Mouse (Mus musculus) 3134 (cell line): ENCODE results near the gene Os9.
A peak's percentile ranks its signal among the peaks of the same experiment; 100 is the strongest.
"Not testable (repeated sequence)": the region's sequence is repeated elsewhere in the genome, so short reads cannot be mapped to it uniquely, and the experiment has no call there.

Experiments used
- DNase-seq: peaks from one replicate; pipeline ENCODE4 v3.0.0-alpha.2; 2011; ENCODE audit warnings: low spot score; ENCODE audit not compliant: insufficient read length; ENCODE audit errors: extremely low read depth

Os9 gene

DNA sequence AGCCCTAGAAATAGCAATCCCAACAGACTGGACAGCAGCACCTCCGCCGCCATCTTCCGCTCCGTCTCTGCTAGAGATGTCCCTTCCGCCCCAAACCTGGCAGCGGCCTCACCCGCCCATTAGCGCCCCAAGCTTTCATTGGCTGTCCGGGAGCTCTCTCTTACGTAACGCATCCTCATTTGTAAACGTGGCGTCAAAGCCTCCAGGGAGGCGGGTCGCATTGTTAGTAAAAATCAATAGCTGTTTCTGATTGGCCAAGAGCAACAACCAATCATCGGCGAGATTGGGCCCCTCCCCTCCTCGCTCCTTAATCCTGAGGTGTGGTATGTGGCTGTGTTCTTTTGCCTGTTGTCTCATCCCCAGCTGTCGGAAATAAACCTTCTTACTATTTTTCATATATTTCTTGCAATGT lies at the start of gene Os9:
Os9 (minus strand) TSS at position 66 of the 412 bp plus-strand sequence.
- DNase-seq = peak; percentile 89

DNA sequence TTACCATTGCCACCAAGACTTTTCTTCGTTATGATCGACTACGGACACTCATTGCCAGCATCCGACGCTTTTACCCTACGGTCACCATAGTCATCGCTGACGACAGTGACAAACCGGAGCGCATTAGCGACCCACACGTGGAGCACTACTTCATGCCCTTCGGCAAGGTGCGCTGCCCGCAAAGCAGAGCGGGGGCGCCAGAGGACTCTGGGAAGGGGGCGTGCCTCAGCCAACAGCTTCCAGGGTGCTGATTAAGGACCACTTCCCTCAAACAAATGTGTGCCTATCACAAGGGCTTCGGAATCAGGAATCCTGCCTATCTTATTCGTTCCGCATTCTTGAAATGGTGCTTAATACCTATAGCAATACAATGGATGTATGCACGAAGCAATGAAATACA lies 49.1 kb upstream of the Os9 start:
- no peak for DNase-seq

DNA sequence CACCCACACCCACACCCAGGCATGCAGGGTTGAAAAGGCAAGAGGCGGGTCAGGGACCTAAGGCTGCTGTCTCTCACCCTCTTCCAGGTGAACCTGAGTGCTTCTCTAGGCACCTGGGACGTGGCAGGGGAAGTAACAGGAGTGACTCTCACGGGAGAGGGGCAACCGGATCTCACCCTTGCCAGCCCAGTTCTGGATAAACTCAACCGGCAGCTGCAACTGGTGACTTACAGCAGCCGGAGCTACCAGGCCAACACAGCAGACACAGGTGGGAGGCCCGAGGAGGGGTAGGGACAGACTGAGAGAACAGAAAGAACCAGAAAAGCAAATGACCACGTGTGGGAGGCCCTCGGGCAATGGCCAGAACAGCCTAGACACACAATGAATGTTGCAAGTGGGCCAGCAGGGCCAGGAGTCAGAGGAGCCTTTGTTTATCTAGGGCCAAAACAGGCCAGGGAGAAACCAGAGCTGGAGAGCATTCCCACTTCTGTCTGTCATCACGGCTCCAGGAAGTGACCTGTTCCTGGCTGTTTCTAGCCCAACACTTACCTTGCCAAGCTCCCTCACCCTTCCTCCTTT lies 46.8 kb upstream of the Os9 start:
- DNase-seq = no peak

GRCm38 (mm10) chr10:127166771-127167613 lies 46.1 kb upstream of the Os9 start:
- no peak for DNase-seq

DNA sequence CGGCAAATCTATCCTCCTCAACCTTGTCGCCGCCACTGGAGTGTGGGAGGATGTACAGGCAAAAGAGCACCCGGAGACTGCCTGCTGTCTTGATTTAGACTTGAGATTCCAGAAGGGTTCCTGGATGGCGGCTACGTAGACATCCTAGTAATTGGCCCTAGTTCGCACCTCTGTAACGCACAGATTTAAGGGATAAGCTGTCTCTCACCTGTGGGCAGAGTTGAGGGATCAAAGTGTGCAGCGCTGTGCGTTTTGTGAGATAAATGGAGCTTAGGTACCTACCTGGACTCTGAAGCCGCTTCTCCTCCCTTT lies 45.4 kb upstream of the Os9 start:
- DNase-seq = no peak

DNA sequence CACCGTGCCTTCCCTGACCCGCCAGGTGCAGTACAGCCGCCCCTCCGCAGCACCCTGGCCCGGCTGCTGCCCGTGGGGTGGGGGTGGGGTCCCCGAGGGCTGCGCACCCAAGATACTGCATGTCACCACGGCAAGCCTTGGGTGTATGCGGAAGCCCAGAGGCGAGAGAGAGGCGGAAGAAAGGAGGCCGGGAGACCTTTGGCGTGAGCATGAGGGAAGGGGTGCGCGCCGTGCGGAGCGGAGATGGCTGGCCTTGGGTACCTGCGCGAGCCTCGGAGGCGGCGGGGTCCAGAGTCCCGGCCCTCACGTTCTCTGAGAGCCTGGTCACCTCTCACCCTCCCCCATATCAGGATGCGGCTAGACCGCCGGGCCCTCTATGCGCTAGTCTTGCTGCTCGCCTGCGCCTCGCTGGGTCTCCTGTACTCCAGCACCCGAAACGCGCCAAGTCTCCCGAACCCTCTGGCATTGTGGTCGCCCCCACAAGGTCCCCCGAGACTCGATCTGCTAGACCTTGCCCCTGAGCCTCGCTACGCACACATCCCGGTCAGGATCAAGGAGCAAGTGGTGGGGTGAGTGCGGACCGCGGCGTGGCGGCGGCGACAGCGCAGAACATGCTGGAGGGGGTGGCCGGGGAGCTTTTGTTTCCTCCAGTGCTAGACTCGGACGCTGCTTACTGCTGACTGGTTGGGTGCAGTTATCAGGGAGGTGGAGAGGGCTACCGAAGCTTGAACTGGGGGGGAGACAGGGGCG lies 44.9 kb upstream of the Os9 start:
- DNase-seq = peak; percentile 77

- DNase-seq = no peak
Observed at GRCm38 (mm10) chr10:127165354-127165653, 44.4 kb upstream of the Os9 start.

GRCm38 (mm10) chr10:127164631-127165353 lies 43.9 kb upstream of the Os9 start, which contains the start of gene B4galnt1:
Gene B4galnt1, plus strand, starts transcription at chr10:127165225.
- peak; percentile 87 for DNase-seq

GRCm38 (mm10) chr10:127164190-127164589 lies 43.3 kb upstream of the Os9 start:
- no peak for DNase-seq

GRCm38 (mm10) chr10:127162771-127163261 lies 41.9 kb upstream of the Os9 start:
- DNase-seq = not testable (repeated sequence)

DNA sequence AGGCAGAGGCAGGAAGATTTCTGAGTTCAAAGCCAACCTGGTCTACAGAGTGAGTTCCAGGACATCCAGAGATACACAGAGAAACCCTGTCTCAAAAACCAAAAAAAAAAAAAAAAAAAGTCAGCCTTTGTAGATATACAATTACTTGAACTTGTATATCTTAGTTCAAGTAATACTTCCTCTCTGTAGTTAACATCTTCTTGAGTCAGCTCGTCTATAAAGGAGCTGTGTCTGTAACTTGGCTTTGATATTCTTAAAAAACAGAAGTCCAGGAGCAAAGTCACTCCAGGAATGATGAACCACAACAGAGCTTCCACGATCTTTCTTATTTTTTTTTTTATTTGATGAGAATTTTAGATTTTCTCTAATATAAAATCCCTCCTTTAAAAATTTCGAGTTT lies 39.8 kb upstream of the Os9 start:
- DNase-seq = no peak

GRCm38 (mm10) chr10:127160081-127160480 lies 39.1 kb upstream of the Os9 start:
- DNase-seq = no peak

- DNase-seq = no peak
Observed at GRCm38 (mm10) chr10:127158471-127158870, 37.5 kb upstream of the Os9 start.

GRCm38 (mm10) chr10:127156511-127156910 lies 35.6 kb upstream of the Os9 start:
- DNase-seq = no peak

DNA sequence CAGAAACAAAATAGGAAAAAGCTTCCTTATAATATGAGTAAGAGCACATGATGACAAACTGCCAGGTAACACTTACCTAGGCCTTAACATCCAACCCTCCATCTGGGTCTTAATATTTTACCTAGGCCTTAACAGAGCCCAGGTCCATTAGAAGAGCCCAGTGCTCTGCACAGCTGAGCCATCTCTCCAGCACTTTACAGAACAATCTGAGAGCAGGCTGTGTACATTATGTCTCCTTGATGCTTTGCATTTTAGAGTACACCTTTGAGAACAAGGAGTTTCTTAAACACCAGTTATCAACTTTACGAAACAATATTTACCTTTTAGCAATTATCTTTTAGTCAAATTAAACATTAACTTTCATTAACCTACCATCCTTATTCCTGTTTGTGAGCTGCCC lies 35.2 kb upstream of the Os9 start:
- DNase-seq = no peak

GRCm38 (mm10) chr10:127154652-127155051 lies 33.7 kb upstream of the Os9 start:
- no peak for DNase-seq

GRCm38 (mm10) chr10:127154241-127154640 lies 33.3 kb upstream of the Os9 start:
- DNase-seq = no peak

DNA sequence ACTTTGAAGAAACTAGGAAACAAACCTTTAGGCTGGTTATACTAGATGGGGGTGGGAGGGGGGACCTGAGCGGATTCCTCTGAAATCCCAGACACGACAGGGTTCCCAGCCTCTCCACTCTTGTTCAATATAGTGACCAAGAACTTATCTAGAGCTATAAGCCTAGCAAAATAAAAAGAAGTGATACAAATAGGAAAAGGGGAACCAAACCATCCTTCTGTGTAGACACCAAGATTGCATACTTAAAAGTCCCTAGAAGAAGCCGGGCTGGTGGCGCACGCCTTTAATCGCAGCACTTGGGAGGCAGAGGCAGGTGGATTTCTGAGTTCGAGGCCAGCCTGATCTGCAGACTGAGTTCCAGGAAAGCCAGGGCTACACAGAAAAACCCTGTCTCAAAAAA lies 32.4 kb upstream of the Os9 start:
- DNase-seq = no peak

DNA sequence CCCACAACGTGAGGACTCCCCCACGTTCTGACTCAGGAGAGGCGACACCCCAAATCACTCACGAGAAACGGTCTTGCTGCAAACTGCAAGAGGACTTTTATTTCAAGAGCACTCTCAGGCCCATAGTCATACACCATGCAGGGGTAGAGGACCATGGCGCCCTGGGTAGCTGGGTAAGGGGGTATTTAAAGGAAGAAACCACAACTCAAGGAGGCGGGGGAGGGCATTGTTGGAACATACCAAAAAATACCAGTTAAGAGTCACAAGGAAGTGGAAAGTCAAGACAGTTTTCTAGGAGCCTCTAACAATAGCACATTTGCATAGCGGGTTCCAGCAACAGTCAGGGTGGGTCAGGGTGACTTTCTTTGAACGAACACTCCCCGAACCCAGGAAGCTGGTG lies 31.6 kb upstream of the Os9 start:
- DNase-seq = not testable (repeated sequence)

GRCm38 (mm10) chr10:127151233-127151632 lies 30.3 kb upstream of the Os9 start:
- DNase-seq = not testable (repeated sequence)

GRCm38 (mm10) chr10:127150471-127150872 lies 29.5 kb upstream of the Os9 start:
- no peak for DNase-seq
